Mouse (Mus musculus) lung, embryonic 15.5 days (tissue): ENCODE data around the gene Ppp1r12b. TPM values are rescaled to one million over a fixed set of nuclear protein-coding genes. Genes with fewer than 3 reads are reported as not detected.

ENCODE experiments used
- ATAC-seq: fragments of 200-750 bp; cut with Nextera tagmentation; 2 replicates; pipeline ENCODE4 v1.8.0; 2017; ENCODE audit warnings: moderate number of reproducible peaks, borderline replicate concordance; ENCODE audit not compliant: low FRiP score, low TSS enrichment; ENCODE audit errors: extremely low read depth
- H3K27ac ChIP-seq: fragments of 300-500 bp; sonication (generic); 2 replicates; pipeline ENCODE4 v1.5.1; 2015; ENCODE audit warnings: moderate library complexity, mild to moderate bottlenecking, inconsistent platforms
- H3K27me3 ChIP-seq: fragments of 300-500 bp; sonication (generic); 2 replicates; pipeline ENCODE4 v1.6.1; 2015; ENCODE audit warnings: inconsistent platforms
- H3K36me3 ChIP-seq: fragments of 300-500 bp; sonication (generic); 2 replicates; pipeline ENCODE4 v1.6.1; 2015; ENCODE audit warnings: inconsistent platforms
- H3K4me1 ChIP-seq: fragments of 300-500 bp; sonication (generic); 2 replicates; pipeline ENCODE4 v1.6.1; 2015; ENCODE audit warnings: inconsistent platforms
- H3K4me2 ChIP-seq: fragments of 300-500 bp; sonication (generic); 2 replicates; pipeline ENCODE4 v1.6.1; 2015; ENCODE audit warnings: inconsistent platforms, mild to moderate bottlenecking, moderate library complexity
- H3K4me3 ChIP-seq: fragments of 300-500 bp; sonication (generic); 2 replicates; pipeline ENCODE4 v1.5.1; 2015; ENCODE audit warnings: mild to moderate bottlenecking, inconsistent platforms
- H3K9ac ChIP-seq: fragments of 300-500 bp; sonication (generic); 2 replicates; pipeline ENCODE4 v1.6.1; 2015; ENCODE audit warnings: inconsistent platforms
- H3K9me3 ChIP-seq: fragments of 300-500 bp; sonication (generic); 2 replicates; pipeline ENCODE4 v1.6.1; 2016; ENCODE audit warnings: inconsistent platforms
- WGBS: fragments of 180-500 bp; shearing (Covaris S2); methylation state at CpG from one replicate; pipeline ENCODE4 v1.1.7; 2015; 5-methylcytosine and 5-hydroxymethylcytosine counted together
- polyA plus RNA-seq: library from polyadenylated mRNA; unstranded; fragments of >200 nt; fragmentation: Nextera tagmentation; extraction: Ambion mirVana; gene quantifications from 2 replicates; pipeline ENCODE4 v1.2.1, GENCODE M21; 2015

Gene Ppp1r12b
- polyA plus RNA-seq, 1 experiment from 2014 or later, result 11.2 TPM

GRCm38 (mm10) chr1:134727256-134727655, 228.5 kb downstream of the Ppp1r12b start:
- Histone ChIP-seq H3K9me3 (no peaks in the 10 kb centered on the region), H3K4me3 (no peak overlapping the region), H3K36me3 (no peaks in the 10 kb centered on the region), H3K27me3 (no peaks in the 10 kb centered on the region), H3K4me1 (peaks cover 8% of the 10 kb centered on the region; the same call in 1 of the 2 replicates), H3K27ac (no peak overlapping the region), H3K9ac (no peak overlapping the region), H3K4me2 (no peak overlapping the region)
- WGBS, result 36% methylated on average over 8 of the region's 8 CpGs
- ATAC-seq, result peak; percentile 32; the same call in 1 of the 2 replicates

- Histone ChIP-seq H3K27me3 (no peaks in the 10 kb centered on the region), H3K36me3 (no peaks in the 10 kb centered on the region), H3K27ac (no peak overlapping the region), H3K4me3 (no peak overlapping the region), H3K9me3 (no peaks in the 10 kb centered on the region), H3K4me2 (no peak overlapping the region), H3K4me1 (peaks cover 8% of the 10 kb centered on the region; the same call in 1 of the 2 replicates), H3K9ac (no peak overlapping the region)
- WGBS, result 87% methylated on average over 7 of the region's 7 CpGs
- no peak for ATAC-seq
Observed at GRCm38 (mm10) chr1:134726480-134726879, 229.3 kb downstream of the Ppp1r12b start.

- Histone ChIP-seq H3K9ac (no peak overlapping the region), H3K27me3 (no peaks in the 10 kb centered on the region), H3K27ac (no peak overlapping the region), H3K36me3 (no peaks in the 10 kb centered on the region), H3K4me2 (no peak overlapping the region), H3K4me1 (peaks cover 8% of the 10 kb centered on the region; the same call in 1 of the 2 replicates), H3K9me3 (no peaks in the 10 kb centered on the region), H3K4me3 (no peak overlapping the region)
- ATAC-seq, result no peak
- 42% methylated on average over 5 of the region's 5 CpGs for WGBS
Observed at GRCm38 (mm10) chr1:134725276-134725675, 230.5 kb downstream of the Ppp1r12b start.

GRCm38 (mm10) chr1:134722891-134723290, 232.9 kb downstream of the Ppp1r12b start:
- H3K4me1 ChIP-seq, result peaks cover 8% of the 10 kb centered on the region; the same call in 1 of the 2 replicates
- H3K27me3 ChIP-seq, result no peaks in the 10 kb centered on the region
- H3K27ac ChIP-seq, result no peak overlapping the region
- 88% methylated on average over 7 of the region's 7 CpGs for WGBS
- H3K36me3 ChIP-seq, result no peaks in the 10 kb centered on the region
- H3K9ac ChIP-seq, result no peak overlapping the region
- no peak overlapping the region for H3K4me2 ChIP-seq
- no peak overlapping the region for H3K4me3 ChIP-seq
- ATAC-seq, result no peak
- H3K9me3 ChIP-seq, result no peaks in the 10 kb centered on the region

- WGBS, result 79% methylated on average over 5 of the region's 5 CpGs
- H3K9ac ChIP-seq, result no peak overlapping the region
- no peak overlapping the region for H3K27ac ChIP-seq
- H3K36me3 ChIP-seq, result no peaks in the 10 kb centered on the region
- no peak overlapping the region for H3K4me2 ChIP-seq
- H3K4me1 ChIP-seq, result no peaks in the 10 kb centered on the region
- H3K4me3 ChIP-seq, result no peak overlapping the region
- H3K27me3 ChIP-seq, result no peaks in the 10 kb centered on the region
- ATAC-seq, result no peak
- no peaks in the 10 kb centered on the region for H3K9me3 ChIP-seq
Observed at GRCm38 (mm10) chr1:134721486-134721885, 234.3 kb downstream of the Ppp1r12b start.

- 61% methylated on average over 12 of the region's 12 CpGs for WGBS
- H3K9ac ChIP-seq, result no peak overlapping the region
- no peak overlapping the region for H3K4me2 ChIP-seq
- no peak overlapping the region for H3K4me3 ChIP-seq
- ATAC-seq, result no peak
- no peaks in the 10 kb centered on the region for H3K9me3 ChIP-seq
- 0 out of 2 replicates have a peak, but pooled peaks cover 3% of the 10 kb centered on the region for H3K4me1 ChIP-seq
- H3K36me3 ChIP-seq, result no peaks in the 10 kb centered on the region
- H3K27me3 ChIP-seq, result no peaks in the 10 kb centered on the region
- H3K27ac ChIP-seq, result no peak overlapping the region
Observed at GRCm38 (mm10) chr1:134719718-134720304, 235.9 kb downstream of the Ppp1r12b start.

- H3K9ac ChIP-seq, result no peak overlapping the region
- no peak overlapping the region for H3K27ac ChIP-seq
- no peaks in the 10 kb centered on the region for H3K9me3 ChIP-seq
- H3K27me3 ChIP-seq, result peaks cover 25% of the 10 kb centered on the region
- H3K4me1 ChIP-seq, result peaks cover 25% of the 10 kb centered on the region
- no peak overlapping the region for H3K4me3 ChIP-seq
- H3K36me3 ChIP-seq, result no peaks in the 10 kb centered on the region
- H3K4me2 ChIP-seq, result no peak overlapping the region
- ATAC-seq, result no peak
- 54% methylated on average over 5 of the region's 5 CpGs for WGBS
Observed at GRCm38 (mm10) chr1:134715092-134715491, 240.7 kb downstream of the Ppp1r12b start.

- H3K4me1 ChIP-seq, result peaks cover 25% of the 10 kb centered on the region
- ATAC-seq, result no peak
- no peaks in the 10 kb centered on the region for H3K36me3 ChIP-seq
- 56% methylated on average over 8 of the region's 8 CpGs for WGBS
- H3K27ac ChIP-seq, result no peak overlapping the region
- no peak overlapping the region for H3K4me3 ChIP-seq
- peaks cover 34% of the 10 kb centered on the region for H3K27me3 ChIP-seq
- H3K9me3 ChIP-seq, result no peaks in the 10 kb centered on the region
- H3K9ac ChIP-seq, result no peak overlapping the region
- H3K4me2 ChIP-seq, result no peak overlapping the region
Observed at GRCm38 (mm10) chr1:134714166-134714565, 241.6 kb downstream of the Ppp1r12b start.

GRCm38 (mm10) chr1:134713421-134713969, 242.2 kb downstream of the Ppp1r12b start:
- Histone ChIP-seq H3K27ac (no peak overlapping the region), H3K27me3 (peaks cover 41% of the 10 kb centered on the region), H3K4me3 (no peak overlapping the region), H3K36me3 (no peaks in the 10 kb centered on the region), H3K4me2 (no peak overlapping the region), H3K9ac (no peak overlapping the region), H3K9me3 (no peaks in the 10 kb centered on the region), H3K4me1 (peaks cover 30% of the 10 kb centered on the region)
- ATAC-seq, result peak; percentile 63
- 28% methylated on average over 11 of the region's 11 CpGs for whole genome bisulfite sequencing

GRCm38 (mm10) chr1:134712781-134713299, 242.9 kb downstream of the Ppp1r12b start:
- H3K9me3 ChIP-seq, result no peaks in the 10 kb centered on the region
- peaks cover 32% of the 10 kb centered on the region for H3K4me1 ChIP-seq
- no peak overlapping the region for H3K27ac ChIP-seq
- WGBS, result 66% methylated on average over 9 of the region's 9 CpGs
- no peaks in the 10 kb centered on the region for H3K36me3 ChIP-seq
- no peak overlapping the region for H3K4me3 ChIP-seq
- ATAC-seq, result no peak
- no peak overlapping the region for H3K9ac ChIP-seq
- H3K27me3 ChIP-seq, result peaks cover 48% of the 10 kb centered on the region
- no peak overlapping the region for H3K4me2 ChIP-seq

- Histone ChIP-seq H3K9me3 (no peaks in the 10 kb centered on the region), H3K4me2 (no peak overlapping the region), H3K4me3 (no peak overlapping the region), H3K27ac (no peak overlapping the region), H3K27me3 (peaks cover 60% of the 10 kb centered on the region), H3K36me3 (no peaks in the 10 kb centered on the region), H3K9ac (no peak overlapping the region), H3K4me1 (peaks cover 32% of the 10 kb centered on the region)
- no peak for ATAC-seq
- WGBS, result 48% methylated on average over 5 of the region's 5 CpGs
Observed at GRCm38 (mm10) chr1:134711653-134712052, 244.1 kb downstream of the Ppp1r12b start.

GRCm38 (mm10) chr1:134711061-134711460, 244.7 kb downstream of the Ppp1r12b start:
- Histone ChIP-seq H3K9me3 (no peaks in the 10 kb centered on the region), H3K4me2 (no peak overlapping the region), H3K36me3 (no peaks in the 10 kb centered on the region), H3K9ac (no peak overlapping the region), H3K27ac (no peak overlapping the region), H3K4me1 (peaks cover 32% of the 10 kb centered on the region), H3K4me3 (no peak overlapping the region), H3K27me3 (peaks cover 65% of the 10 kb centered on the region)
- WGBS, result 43% methylated on average over 7 of the region's 7 CpGs
- no peak for ATAC-seq
